Mouse (Mus musculus): ENCODE measurements around the gene Plekha1.

Plekha1 gene

DNA sequence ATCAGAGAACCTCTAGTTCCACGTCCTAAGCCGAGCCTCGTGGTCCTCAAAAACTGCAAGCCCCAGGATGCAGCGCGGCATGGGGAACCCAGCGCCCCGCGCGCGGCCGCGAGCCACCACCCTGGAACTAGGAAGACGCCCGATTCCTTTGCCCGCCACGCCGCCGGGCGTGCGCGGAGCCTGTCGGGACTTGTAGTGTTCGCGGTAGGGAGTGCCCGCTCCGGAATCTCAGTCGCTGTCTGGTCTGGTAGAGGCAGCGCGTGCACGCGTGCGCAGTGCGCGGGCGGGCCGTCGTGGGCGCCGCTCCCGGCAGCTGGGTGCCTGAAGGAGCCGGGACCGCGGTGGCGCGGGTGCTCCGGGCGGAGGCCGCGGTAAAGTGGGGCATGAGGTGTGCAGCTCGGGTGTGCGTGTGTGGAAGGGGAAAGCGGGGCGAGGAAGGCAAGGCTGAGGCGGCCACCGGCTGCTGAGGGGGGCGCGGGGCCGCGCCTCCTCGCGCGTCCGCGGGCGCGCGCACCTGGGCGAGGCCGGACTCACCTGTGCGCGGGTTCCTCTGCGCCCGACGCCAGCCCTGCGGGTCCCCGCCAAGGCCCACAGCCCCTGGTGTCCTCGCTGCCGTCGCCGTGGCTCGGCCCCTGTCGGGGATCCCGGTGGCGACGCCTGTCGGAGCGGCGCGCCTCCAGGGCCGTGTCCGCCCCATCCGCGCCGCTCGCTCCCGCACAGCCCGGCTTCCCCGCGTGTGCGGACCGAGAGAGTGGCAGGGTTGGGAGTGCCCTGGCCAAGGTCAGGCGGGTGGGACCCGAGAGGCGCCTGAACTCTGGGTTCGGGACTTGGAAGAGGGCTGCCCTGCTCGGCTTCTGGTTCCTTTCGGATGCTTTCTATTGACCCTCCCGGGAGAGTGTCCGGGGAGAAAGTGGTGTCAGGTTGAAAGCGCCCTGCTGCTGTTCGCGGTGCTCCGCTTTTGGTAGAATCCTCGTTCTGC lies at the start of gene Plekha1:
Gene Plekha1 (plus strand): TSS at position 144 of the 979 bp plus-strand sequence.
- peak; percentile 96 to 98 for DNase-seq

DNA sequence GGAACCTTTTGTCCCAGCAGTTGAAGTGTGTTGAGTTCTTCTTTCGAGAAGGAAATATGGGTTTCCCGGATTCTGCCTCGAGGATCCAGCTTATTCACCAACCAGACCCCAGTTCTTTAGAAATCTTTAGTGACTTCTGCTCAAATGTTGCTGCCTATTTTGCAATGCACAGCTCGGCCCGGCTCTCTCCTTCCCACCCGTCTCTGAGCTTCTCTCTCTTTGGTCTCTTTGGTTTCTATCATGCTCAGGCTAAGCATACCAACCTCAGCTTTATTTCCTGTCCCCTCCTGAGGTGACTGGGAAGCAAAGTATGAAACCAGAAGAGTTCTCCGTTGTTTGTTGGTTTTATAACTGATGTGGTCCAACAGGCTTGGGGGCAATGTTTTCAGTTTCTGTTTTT lies 49.3 kb upstream of the Plekha1 start:
- no peak for DNase-seq

DNA sequence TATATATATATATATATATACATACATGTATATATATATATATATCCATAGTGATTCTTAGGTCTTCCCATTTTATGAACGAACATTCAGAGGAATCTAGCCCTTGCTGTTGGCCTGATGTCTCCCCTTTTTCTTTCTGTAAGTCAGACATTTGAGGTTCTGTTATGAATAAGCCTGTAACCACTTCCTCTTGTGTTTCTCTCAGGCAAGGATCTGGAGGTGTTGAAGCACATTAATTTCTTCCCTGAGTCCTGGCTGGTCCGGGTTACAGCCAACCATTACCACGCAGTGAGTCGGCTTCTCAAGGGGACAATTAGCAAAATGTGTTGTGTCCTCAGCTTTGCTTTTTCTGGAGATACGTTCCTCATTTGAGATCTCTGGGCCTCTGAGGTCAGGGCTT lies 46.7 kb upstream of the Plekha1 start:
- no peak for DNase-seq

DNA sequence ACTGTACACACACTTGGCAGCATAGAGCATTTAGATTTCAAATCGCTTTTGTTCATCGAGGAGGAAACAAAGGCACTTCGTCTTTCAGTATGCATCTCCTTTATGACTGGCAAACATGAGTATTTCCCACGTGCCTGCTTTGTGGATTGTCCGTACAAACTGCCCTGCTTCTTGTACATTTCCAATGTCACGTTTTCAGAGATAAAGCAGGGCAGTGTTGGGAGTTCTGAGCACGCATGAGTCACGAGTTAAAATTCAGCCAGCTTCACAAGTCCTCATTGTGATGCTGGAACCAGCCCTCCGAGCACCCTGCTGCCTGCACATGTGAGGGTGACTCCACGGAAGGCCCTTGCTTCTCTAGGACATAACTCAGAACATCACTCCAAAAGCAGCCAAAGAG lies 45.9 kb upstream of the Plekha1 start:
- no peak for DNase-seq

DNA sequence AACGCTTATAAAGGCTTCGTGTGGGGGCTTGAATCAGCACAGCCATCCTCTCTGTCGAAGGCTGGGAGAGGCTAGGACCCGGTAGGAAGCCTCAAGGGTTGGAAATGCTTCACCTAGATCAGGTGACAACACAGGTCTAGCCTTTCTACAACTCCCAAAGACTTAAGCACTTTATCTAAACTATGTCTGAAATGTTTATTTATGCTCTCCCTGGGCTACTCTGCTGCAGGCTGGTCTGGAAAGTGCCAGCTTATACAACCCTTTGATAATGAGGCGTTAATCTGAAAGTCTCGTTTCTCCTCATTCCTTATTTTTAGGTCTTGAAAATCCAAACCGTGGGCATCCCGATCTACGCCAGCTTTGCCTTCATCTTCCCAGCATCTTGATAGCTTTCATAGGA lies 41.6 kb upstream of the Plekha1 start:
- DNase-seq = no peak

DNA sequence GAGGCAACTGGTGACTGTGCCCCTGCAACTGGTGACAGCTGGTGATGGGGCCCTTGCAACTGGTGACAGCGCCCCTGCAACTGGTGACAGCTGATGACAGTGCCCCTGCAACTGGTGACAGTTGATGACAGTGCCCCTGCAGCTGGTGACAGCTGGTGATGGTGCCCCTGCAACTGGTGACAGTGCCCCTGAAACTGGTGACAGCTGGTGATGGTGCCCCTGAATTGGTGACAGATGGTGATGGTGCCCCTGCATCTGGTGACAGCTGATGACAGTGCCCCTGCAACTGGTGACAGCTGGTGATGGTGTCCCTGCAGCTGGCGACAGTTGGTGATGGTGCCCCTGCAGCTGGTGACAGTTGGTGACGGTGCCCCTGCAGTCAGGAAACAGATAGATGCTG lies 39.2 kb upstream of the Plekha1 start:
- peak in 1 of 2 experiments; percentile 23 for DNase-seq

DNA sequence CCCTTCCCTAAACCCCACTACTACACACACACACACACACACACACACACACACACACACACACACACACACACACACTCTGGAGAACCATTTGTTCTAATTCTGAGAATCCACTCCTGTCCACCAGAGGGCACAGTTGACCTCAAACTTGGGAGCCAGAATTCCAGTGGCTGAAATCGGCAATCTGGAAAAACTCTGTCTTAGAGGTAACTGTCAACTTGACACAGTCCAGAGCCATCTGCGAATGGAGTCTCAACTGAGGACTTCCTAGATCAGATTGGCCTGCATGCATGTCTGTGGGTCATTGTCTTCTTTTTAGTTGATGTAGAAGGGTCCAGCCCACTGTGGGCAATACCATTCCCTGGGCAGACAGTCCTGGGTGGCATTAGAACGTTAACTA lies 38.1 kb upstream of the Plekha1 start:
- DNase-seq = no peak

DNA sequence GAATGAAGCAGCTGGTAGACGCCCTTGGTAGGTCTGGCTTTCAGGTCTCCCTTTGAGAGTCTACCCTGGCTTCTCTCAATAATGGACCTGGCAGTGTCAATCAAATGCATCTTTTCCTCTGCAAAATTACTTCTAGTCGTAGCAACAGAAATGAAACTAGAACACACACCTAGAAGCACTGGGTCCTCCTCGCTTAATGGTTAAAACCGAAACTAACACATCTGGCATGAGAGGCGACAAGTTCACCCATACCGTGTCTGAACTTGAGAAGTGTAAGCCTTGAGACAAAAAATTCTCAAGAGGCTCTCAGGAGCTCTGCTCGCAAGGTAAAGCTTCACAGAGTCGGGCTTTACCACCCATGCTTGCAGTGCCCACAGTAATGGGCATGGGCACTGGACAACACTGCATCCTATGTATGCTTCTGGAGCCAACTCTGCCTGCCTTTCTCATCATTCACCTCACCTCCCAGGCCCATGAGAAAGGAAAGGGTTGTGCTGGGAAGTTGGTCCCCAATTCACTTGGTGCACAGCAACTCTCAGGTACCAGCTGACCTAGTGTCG lies 37.6 kb upstream of the Plekha1 start:
- DNase-seq = no peak

DNA sequence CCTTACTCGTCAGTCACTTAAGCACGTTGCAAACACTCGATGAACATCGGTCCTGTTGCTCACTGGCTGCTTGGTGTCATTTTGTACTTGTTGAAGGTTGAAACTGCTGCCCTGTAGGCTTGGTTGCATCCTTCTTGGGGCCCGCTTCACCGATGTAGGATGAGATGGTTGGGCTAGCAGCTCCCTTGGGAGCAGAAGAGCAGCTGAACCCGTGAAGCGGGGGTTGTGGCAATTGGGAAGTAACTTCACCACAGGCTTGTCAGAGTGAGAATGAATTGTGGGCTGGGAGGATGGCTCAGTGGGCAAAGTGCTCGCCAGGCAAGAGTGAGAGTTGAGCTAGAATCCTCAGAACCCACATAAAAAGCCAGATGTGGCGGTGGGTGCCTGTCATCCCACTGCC lies 37.1 kb upstream of the Plekha1 start:
- no peak for DNase-seq

DNA sequence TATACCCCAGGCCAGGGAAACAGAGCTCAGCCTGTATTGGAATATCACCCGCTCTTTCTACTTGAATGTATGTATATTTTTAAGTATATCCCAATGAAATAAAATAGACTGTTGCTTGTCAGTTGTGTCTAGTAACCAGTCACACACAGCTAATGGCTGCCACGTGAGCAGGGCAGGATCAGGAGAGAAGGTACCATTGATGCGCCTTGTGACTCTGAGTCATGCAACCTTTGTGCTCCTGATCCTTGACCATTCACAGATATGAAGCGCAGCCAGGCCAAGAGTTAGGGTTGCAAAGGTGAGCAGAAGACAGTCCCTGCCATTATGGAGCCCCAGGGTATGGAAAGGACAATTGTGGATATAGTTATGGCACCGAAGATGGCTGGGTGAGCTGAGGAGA lies 34.0 kb upstream of the Plekha1 start:
- no peak for DNase-seq

DNA sequence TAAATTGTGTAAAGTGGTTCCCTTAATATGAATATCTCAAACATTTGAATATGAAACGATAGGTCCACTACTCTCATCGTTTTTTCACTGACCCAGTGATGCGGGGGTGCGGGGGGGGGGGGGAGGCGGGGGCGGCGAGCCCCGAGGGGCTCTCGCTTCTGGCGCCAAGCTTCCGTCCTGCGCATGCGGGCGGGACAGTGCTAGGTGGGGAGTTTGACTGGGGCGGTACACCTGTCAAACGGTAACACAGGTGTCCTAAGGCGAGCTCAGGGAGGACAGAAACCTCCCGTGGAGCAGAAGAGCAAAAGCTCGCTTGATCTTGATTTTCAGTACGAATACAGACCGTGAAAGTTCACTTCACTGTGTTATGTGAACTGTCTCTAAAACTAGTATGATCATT lies 31.3 kb upstream of the Plekha1 start:
- no peak for DNase-seq

DNA sequence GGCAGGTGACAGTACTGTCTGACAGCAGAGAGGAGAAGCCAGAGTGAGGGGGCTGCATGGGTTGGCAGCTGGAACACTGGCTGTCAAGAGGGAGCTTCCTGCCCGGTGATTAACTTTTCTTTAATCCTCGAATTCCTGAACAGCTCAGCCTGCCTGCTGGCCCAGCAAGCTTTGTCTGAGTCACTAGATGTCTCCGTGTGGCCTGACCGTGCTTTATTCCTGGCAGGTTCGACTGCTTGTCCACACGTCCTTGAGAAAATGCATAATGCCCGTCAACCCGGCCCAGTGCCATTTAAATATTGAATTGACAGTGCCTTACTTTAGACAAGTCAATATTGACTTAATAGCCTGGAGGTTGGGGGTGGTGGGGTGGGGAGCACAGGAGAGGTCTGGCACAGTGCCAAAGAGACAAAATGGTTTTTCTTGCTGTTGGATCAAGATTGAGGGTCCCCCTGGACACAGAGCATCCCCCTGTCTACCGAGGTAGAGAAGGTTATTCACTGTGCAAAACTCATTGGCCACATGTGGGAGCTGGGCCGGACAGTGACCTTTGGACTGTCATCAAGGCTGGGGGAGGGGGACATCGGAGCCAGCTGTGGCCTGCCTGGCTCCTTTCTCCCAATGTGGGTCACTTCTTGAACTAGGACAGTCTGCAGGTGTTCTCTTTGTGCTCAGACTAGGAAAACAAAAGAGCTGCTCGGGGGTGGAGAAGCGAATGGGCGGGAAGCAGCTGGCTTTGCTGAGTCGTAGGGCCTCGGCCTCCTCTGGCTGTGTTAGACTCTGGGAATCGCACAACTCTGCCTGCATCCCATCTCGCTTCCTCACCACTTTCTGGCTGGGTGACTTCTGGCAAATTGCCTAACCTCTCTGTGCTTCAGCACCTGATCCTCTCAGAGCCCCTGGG lies 30.3 kb upstream of the Plekha1 start:
- DNase-seq = no peak

DNA sequence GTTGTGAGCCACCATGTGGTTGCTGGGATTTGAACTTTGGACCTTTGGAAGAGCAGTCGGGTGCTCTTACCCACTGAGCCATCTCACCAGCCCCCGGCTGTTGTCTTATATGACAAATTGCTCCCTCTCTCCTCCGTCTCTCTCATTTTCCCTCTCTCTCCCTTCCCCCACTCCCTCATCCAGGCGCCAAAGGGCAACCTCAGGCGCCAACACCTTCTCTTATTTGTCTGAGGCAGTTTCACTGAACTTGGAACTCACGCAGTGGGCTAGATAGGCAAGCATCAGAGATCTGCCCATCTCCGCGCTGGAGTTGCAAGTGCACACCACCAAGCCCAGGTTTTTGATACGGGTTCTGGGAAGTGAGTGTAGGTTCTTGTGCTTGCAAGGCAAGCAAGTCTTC lies 29.5 kb upstream of the Plekha1 start:
- no peak for DNase-seq

DNA sequence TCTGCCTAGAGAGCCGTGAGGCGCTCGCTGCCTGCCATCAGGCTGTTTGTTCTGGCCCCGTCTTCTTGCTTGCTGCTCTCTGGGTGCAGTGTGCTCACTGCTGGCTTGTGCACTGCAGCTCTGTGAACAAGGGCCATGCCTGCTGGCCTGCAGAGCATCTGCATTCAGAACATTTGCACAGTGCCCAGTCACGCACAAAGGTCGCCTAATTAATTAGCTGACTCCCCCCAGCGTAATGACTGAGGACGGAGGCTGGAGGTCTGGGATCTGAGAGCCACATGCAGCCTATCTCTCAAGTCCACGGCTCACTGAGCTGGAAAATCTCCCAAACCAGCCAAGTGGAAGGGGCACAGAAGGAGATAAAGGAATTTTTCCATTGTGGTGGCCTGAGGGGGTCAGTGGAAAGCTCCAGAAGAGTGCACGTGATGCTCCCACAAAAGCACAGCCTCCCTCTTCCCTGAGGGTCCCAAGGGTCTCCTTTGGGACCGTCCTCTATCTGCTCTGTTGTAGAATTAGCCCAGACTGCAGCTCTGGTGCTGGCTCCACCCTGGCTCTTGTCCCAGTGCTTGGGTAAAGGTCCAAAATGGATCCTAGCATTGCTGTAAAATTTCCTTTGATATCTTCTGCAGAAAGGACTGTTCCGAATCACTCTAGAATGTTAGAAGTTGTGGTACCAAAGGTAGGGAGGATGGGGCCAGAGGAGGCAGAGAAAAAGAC lies 27.5 kb upstream of the Plekha1 start:
- DNase-seq = no peak

DNA sequence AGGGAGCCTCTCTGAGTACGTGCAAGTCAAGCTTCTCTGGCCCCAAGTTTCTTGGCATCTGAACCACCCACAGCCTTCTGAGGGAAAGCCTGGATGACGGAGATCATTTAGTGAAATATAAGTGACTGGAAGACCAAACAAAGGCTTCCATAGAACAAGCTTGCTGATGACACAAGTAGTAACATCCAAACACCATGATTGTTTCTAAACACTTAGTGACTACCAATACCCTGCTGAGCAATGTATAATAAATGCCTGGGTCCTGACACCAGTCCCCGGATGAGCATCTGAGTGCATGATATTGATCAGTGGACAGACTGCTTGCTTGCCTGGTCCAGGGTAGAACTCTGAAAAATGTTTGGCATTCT lies 26.9 kb upstream of the Plekha1 start:
- no peak for DNase-seq

DNA sequence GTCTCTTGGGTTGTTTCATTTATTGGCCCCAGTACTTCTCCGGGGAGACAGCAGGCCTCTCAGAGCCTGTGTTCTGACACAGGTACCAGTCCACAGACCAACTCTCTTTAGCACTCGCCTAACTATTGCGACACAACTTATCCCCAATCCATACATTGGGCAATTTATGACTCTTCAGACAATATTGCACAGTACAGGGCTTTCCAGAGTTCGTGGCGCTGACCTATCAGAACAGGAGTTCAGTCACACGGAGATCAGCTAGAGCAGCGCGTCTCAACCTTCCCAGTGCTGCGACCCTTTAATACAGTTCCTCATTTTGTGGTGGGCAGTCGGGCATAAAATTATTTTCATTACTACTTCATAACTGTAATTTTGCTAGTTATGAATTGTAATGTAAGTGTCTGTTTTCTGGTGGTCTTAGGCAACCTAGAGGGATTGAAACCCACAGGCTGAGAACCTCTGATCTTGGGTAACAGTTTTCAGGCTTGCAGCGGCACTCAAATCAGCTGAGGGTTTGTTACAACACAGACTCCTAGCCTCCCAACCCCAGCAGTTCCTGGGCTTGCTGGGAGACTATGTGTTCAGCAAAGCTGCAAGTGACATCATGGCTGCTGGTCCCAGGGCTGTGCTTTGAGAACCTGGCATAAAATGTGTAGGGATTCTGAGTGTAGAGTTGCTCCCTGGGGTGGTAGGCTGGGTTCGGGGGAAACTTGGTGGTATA lies 26.0 kb upstream of the Plekha1 start:
- DNase-seq = no peak

DNA sequence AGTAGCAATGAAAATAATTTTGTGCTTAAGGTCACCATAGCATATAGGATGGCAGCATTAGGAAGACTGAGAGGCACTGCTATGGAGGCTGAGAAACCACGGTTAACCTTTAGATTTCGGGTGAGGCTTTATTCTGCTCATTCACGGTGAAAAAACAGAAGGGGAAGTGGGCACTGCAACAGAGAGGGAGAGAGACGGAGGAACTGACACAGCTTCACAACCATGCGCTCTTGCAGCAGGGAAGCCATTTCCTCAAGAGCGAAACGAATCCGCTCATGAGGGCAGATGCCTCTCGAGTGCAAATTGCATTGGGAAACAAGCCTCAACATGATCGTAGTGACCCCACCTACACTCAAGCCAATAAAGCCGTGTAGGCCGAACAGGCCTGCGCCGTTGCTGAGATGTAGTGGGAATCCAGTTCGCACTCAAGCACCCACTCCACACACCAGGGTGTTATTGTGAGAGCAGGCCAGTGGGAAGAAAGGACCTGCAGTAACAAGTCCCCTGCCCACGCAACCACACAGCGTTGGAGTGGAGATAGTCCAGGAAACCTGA lies 18.3 kb upstream of the Plekha1 start:
- DNase-seq = peak in 1 of 2 experiments; percentile 27

DNA sequence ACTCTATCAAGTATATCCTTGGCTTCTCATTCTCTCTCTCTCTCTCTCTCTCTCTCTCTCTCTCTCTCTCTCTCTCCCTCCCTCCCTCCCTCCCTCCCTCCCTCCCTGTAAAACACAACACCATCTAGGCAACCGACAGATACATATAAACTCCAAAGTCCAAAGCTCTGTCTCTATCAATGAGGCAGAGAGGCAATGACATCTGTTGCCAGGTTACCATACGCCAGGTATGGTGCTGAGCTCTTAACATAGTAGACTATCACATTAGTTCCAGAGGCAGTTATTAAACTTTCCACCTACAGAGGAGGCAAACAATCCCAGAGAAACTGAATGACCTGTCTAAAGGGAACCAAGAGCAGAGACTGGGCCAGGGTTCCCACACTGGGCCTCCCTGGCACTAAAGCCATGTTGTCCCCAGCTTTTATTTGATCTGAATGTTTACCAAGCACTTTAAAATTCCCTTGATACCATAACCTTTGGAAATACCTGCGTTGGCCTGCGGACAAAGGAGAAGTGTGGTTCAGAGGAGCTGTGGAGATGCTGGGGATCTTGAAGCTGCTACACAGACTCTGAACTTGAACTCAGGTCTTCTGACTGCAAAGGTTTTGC lies 10.8 kb upstream of the Plekha1 start:
- no peak for DNase-seq

DNA sequence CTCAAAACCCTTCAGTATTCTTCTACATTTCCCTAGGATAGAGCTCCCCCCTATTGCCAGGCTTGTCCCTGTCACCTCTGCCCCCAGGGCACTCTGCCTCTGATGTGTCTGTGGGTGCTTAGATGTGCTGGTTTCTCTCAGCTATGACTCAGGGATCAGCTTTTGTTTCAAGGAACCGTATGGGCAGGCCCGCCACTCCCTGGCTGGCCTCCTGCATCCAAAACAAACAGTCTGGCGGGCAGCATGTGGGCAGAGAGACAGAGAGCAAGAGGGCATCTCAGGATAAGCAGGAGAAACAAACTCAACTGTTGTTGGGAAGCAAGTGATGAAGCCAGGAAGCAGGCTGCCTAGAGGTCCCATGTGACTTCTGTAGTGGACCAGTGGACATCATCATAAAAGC lies 9.9 kb upstream of the Plekha1 start:
- no peak for DNase-seq

DNA sequence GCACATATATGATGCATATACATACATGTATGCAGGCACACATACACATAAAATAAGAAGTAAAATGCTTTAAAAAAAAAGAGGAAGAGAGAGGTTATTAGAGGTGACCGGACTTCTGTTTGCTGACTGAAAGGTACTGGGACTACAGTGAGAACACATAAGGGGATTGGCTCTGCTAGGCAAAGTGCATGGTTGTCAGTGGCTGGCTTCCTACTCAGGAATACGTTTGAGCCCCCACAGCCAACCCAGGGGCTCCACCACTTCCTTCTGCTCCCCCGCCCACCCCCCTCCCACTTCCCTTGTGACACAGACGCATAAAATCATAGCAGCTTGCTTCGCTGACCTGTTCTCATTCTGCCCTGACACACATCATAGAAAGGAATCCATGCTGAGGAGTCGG lies 7.6 kb upstream of the Plekha1 start:
- peak in 1 of 2 experiments; percentile 32 for DNase-seq

DNA sequence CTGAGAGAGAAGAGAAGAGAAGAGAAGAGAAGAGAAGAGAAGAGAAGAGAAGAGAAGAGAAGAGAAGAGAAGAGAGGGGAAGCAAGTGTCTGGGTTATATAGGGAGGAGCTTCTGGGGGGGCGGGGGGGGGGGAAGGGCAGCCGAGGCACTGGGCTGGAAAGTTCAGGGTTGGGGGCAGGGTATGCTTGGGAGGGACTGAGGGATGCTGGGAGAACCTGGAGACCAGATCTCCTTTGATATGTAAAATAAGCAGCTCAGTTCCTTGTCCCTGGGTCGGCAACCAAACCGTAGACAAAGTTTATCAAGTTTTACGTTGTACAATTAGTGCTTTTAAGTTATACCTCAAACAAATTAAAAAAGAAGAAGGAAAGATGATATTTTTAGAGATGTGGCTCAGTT lies 5.6 kb upstream of the Plekha1 start:
- DNase-seq = no peak
